Mouse (Mus musculus): ENCODE measurements at regions not wholly inside any gene's neighbourhood (a gene's known extent, or its start where the extent isn't known, plus 50 kb on each side); places are given as distances from the start of the nearest gene placed in this dataset.
A peak's percentile ranks its signal among the peaks of the same experiment; 100 is the strongest.

GRCm38 (mm10) chr3:103420621-103421274 lies 141.7 kb downstream of the Trim33 start:
- ATAC-seq (replicated peaks; ENCODE audit: low FRiP score, low read depth) (no peak), DNase-seq (ENCODE audit: low spot score) (peak; percentile 43)
- no peak overlapping the region for H3K4me3 ChIP-seq (replicated peaks; ENCODE audit: low read depth, low read length)
- 0 out of 2 replicates have a peak overlapping the region, but pooled peaks have one; percentile 10 for H3K4me2 ChIP-seq (ENCODE audit: low read length)
- WGBS: 40% methylated on average over 12 of the region's 12 CpGs
- H3K4me1 ChIP-seq (replicated peaks; ENCODE audit: insufficient read depth, low read length): peaks cover 16% of the 10 kb centered on the region
- no peak overlapping the region for H3K9ac ChIP-seq (ENCODE audit: low read depth, low read length)
- no peaks in the 10 kb centered on the region for H3K36me3 ChIP-seq (ENCODE audit: insufficient read depth, low read length)
- TF ChIP-seq CTCF (IDR thresholded peaks at IDR 0.05; ENCODE audit: low read depth): no peak
- no peaks in the 10 kb centered on the region for H3K9me3 ChIP-seq (replicated peaks; ENCODE audit: low read length)
- H3K27ac ChIP-seq: peak overlapping the region; percentile 72
- H3K27me3 ChIP-seq (ENCODE audit: insufficient read depth, low read length): no peaks in the 10 kb centered on the region

DNA sequence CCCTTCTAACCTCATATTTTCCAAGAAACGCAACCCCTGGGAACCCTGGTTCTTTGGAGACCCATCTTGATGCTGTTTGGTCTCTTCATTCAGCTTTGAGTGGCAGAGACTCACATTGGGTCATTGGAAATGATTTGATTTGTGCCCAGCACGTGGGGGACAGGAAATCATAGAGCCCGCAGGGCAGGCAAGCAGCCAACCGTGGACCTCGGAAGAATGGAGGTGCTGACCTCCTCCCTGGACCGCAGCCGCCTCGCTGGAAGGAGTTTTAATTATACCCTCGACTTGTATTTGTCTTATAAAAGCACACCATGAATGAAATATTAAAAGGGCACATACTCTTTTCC lies 142.2 kb downstream of the Trim33 start:
- 3% methylated on average over 9 of the region's 9 CpGs for WGBS
- H3K9me3 ChIP-seq (replicated peaks; ENCODE audit: low read length): no peaks in the 10 kb centered on the region
- no peaks in the 10 kb centered on the region for H3K36me3 ChIP-seq (ENCODE audit: insufficient read depth, low read length)
- 0 out of 2 replicates have a peak, but pooled peaks have one; percentile 3 for TF ChIP-seq CTCF (IDR thresholded peaks at IDR 0.05; ENCODE audit: low read depth)
- peaks cover 16% of the 10 kb centered on the region for H3K4me1 ChIP-seq (replicated peaks; ENCODE audit: insufficient read depth, low read length)
- DNase-seq (ENCODE audit: low spot score): peak; percentile 81
- peak overlapping the region; percentile 72 for H3K27ac ChIP-seq
- no peak overlapping the region for H3K4me3 ChIP-seq (replicated peaks; ENCODE audit: low read depth, low read length)
- ATAC-seq (replicated peaks; ENCODE audit: low FRiP score, low read depth): no peak
- no peaks in the 10 kb centered on the region for H3K27me3 ChIP-seq (ENCODE audit: insufficient read depth, low read length)
- 0 out of 2 replicates have a peak overlapping the region, but pooled peaks have one; percentile 10 for H3K4me2 ChIP-seq (ENCODE audit: low read length)
- H3K9ac ChIP-seq (ENCODE audit: low read depth, low read length): no peak overlapping the region

- Histone ChIP-seq H3K36me3 (ENCODE audit: insufficient read depth, low read length) (no peaks in the 10 kb centered on the region), H3K4me3 (replicated peaks; ENCODE audit: low read depth, low read length) (no peak overlapping the region), H3K9ac (ENCODE audit: low read depth, low read length) (no peak overlapping the region), H3K4me1 (replicated peaks; ENCODE audit: insufficient read depth, low read length) (peaks cover 16% of the 10 kb centered on the region), H3K9me3 (replicated peaks; ENCODE audit: low read length) (no peaks in the 10 kb centered on the region), H3K27ac (no peak overlapping the region), H3K27me3 (ENCODE audit: insufficient read depth, low read length) (no peaks in the 10 kb centered on the region), H3K4me2 (ENCODE audit: low read length) (no peak overlapping the region)
- ATAC-seq (replicated peaks; ENCODE audit: low FRiP score, low read depth) (no peak), DNase-seq (ENCODE audit: low spot score) (no peak)
- 90% methylated on average over 12 of the region's 12 CpGs for WGBS
- TF ChIP-seq CTCF (IDR thresholded peaks at IDR 0.05; ENCODE audit: low read depth): no peak
Measured at GRCm38 (mm10) chr3:103422806-103423205, 143.7 kb downstream of the Trim33 start.

DNA sequence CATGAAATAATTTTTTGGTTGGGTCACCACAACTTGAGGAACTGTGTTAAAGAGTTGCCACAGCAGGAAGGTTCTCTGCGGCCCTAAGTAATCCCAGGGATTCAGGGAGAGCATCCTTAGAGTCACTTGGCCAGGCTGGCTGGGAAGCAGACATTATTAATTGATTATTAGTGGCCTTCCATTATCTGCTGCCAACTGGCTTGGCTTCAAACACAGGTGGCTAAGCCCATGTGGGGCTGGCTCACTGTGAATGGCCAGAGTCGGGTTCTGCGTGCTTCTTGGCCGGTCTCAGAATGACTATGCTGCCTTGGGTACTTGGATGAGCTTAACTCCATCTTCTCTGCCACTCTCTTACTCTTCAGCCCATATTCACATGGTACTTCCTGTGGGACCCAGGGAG lies 144.2 kb downstream of the Trim33 start:
- Histone ChIP-seq H3K27ac (no peak overlapping the region), H3K4me1 (replicated peaks; ENCODE audit: insufficient read depth, low read length) (peaks cover 16% of the 10 kb centered on the region), H3K36me3 (ENCODE audit: insufficient read depth, low read length) (no peaks in the 10 kb centered on the region), H3K4me2 (ENCODE audit: low read length) (no peak overlapping the region), H3K9me3 (replicated peaks; ENCODE audit: low read length) (no peaks in the 10 kb centered on the region), H3K9ac (ENCODE audit: low read depth, low read length) (no peak overlapping the region), H3K27me3 (ENCODE audit: insufficient read depth, low read length) (no peaks in the 10 kb centered on the region), H3K4me3 (replicated peaks; ENCODE audit: low read depth, low read length) (no peak overlapping the region)
- TF ChIP-seq CTCF (IDR thresholded peaks at IDR 0.05; ENCODE audit: low read depth): no peak
- DNase-seq (ENCODE audit: low spot score) (no peak), ATAC-seq (replicated peaks; ENCODE audit: low FRiP score, low read depth) (no peak)
- 91% methylated on average over 4 of the region's 4 CpGs for WGBS

GRCm38 (mm10) chr3:103425812-103426430 lies 146.8 kb downstream of the Trim33 start:
- DNase-seq (ENCODE audit: low spot score) (no peak), ATAC-seq (replicated peaks; ENCODE audit: low FRiP score, low read depth) (no peak)
- TF ChIP-seq CTCF (IDR thresholded peaks at IDR 0.05; ENCODE audit: low read depth): no peak
- H3K4me3 ChIP-seq (replicated peaks; ENCODE audit: low read depth, low read length): no peak overlapping the region
- no peak overlapping the region for H3K9ac ChIP-seq (ENCODE audit: low read depth, low read length)
- peaks cover 7% of the 10 kb centered on the region for H3K4me1 ChIP-seq (replicated peaks; ENCODE audit: insufficient read depth, low read length)
- H3K36me3 ChIP-seq (ENCODE audit: insufficient read depth, low read length): no peaks in the 10 kb centered on the region
- H3K9me3 ChIP-seq (replicated peaks; ENCODE audit: low read length): no peaks in the 10 kb centered on the region
- WGBS: 78% methylated on average over 19 of the region's 19 CpGs
- H3K27me3 ChIP-seq (ENCODE audit: insufficient read depth, low read length): no peaks in the 10 kb centered on the region
- H3K27ac ChIP-seq: no peak overlapping the region
- H3K4me2 ChIP-seq (ENCODE audit: low read length): no peak overlapping the region

GRCm38 (mm10) chr3:103429227-103429788 lies 145.7 kb upstream of the Syt6 start:
- H3K4me1 ChIP-seq (replicated peaks; ENCODE audit: insufficient read depth, low read length): no peaks in the 10 kb centered on the region
- no peak for ATAC-seq (replicated peaks; ENCODE audit: low FRiP score, low read depth)
- TF ChIP-seq CTCF (IDR thresholded peaks at IDR 0.05; ENCODE audit: low read depth): peak; percentile 59
- no peaks in the 10 kb centered on the region for H3K9me3 ChIP-seq (replicated peaks; ENCODE audit: low read length)
- no peaks in the 10 kb centered on the region for H3K27me3 ChIP-seq (ENCODE audit: insufficient read depth, low read length)
- 18% methylated on average over 5 of the region's 5 CpGs for WGBS
- H3K4me2 ChIP-seq (ENCODE audit: low read length): no peak overlapping the region
- no peak overlapping the region for H3K9ac ChIP-seq (ENCODE audit: low read depth, low read length)
- H3K4me3 ChIP-seq (replicated peaks; ENCODE audit: low read depth, low read length): no peak overlapping the region
- no peaks in the 10 kb centered on the region for H3K36me3 ChIP-seq (ENCODE audit: insufficient read depth, low read length)
- DNase-seq (ENCODE audit: low spot score): no peak
- H3K27ac ChIP-seq: no peak overlapping the region
